Mouse (Mus musculus): Measurements from ENCODE around the gene Gla. TPM values are rescaled to one million over a fixed set of nuclear protein-coding genes. Genes with fewer than 3 reads are reported as not detected.

The Gla gene
- polyA plus RNA-seq (2012; rRNA removed; ENCODE audit: low replicate concordance) = 2.1 and 3.9 TPM in 2 replicates

GRCm38 (mm10) chrX:134600659-134601379 lies at the start of gene Gla, which contains the start of gene Hnrnph2:
TSS of gene Gla (minus strand) at chrX:134601125.
TSS of gene Hnrnph2 (plus strand) at chrX:134601179.

GRCm38 (mm10) chrX:134585103-134586002 lies 15.6 kb downstream of the Gla start, which contains the start of gene Rpl36a:
TSS of gene Rpl36a (plus strand) at chrX:134585654.

GRCm38 (mm10) chrX:134582888-134583669 lies 17.8 kb downstream of the Gla start, which contains the start of gene Btk:
TSS of gene Btk (minus strand) at chrX:134583570.

DNA sequence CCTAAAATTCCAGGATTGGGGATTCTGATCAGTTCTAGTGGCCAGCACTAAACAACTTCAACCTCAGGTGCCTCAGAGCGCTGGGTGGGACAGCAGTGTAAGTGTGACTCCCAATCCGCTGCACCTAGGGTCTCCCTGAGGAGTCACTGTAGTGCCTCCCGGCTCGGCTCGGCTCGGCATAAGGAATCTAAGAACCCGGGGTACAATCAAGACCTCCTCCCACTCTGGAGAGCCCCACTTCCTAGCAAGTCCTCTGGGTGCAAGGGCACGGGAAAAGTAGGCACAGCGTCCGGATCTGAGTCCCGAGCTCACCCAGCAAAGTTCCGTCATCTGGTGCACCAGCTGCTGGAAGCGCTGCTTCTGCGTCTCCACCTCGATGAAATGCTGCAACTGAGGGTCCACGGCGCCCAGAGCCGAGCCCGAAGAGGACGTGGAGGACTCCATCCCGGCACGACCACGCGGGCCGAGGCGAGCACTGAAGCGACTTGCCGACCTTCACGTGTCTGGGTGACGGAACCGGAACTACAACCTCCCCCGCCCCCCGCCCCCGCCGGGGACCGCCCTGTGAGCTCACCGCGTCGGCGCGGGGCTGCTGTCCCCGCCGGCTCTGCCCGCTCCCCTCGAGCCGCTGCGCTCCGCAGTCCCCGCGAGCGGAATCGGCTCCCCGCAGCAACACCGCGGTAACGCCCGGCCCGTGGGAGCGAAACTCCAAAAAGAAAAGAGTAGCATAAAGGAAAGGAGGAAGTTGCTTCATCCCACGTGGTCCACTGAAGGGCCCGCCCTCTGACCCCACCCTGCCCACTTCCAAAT lies 59.6 kb downstream of the Gla start, which contains the start of gene Timm8a1:
Gene Timm8a1 (minus strand): TSS at position 721 of the 810 bp plus-strand sequence.

Other genes starting within 250 kb of the Gla start
- 0.63 and 4.4 TPM in 2 replicates for gene Drp2, start 196.6 kb downstream of the Gla start, polyA plus RNA-seq (2012; rRNA removed; ENCODE audit: low replicate concordance)
- gene Taf7l, start 124.6 kb downstream of the Gla start, polyA plus RNA-seq (2012; rRNA removed; ENCODE audit: low replicate concordance) = not detected in 2 replicates
- gene Timm8a1, start 59.3 kb downstream of the Gla start, polyA plus RNA-seq (2012; rRNA removed; ENCODE audit: low replicate concordance) = 2.4 and 2.6 TPM in 2 replicates
- gene Btk, start 17.6 kb downstream of the Gla start, polyA plus RNA-seq (2012; rRNA removed; ENCODE audit: low replicate concordance) = 1.7 and 1.8 TPM in 2 replicates
- gene Rpl36a, start 15.5 kb downstream of the Gla start, polyA plus RNA-seq (2012; rRNA removed; ENCODE audit: low replicate concordance) = 115 and 206 TPM in 2 replicates
- gene Hnrnph2, start 54 bp upstream of the Gla start, polyA plus RNA-seq (2012; rRNA removed; ENCODE audit: low replicate concordance) = 14.2 and 19.2 TPM in 2 replicates
- 0.82 and 2.8 TPM in 2 replicates for gene Armcx4, start 85.4 kb upstream of the Gla start, polyA plus RNA-seq (2012; rRNA removed; ENCODE audit: low replicate concordance)
- gene Armcx1, start 116.8 kb upstream of the Gla start, polyA plus RNA-seq (2012; rRNA removed; ENCODE audit: low replicate concordance) = 6.5 and 9.5 TPM in 2 replicates
- 1.2 and 4.7 TPM in 2 replicates for gene Armcx6, start 150.3 kb upstream of the Gla start, polyA plus RNA-seq (2012; rRNA removed; ENCODE audit: low replicate concordance)
- 7.6 and 12.6 TPM in 2 replicates for gene Armcx3, start 155.5 kb upstream of the Gla start, polyA plus RNA-seq (2012; rRNA removed; ENCODE audit: low replicate concordance)
- gene Armcx2, start 208.1 kb upstream of the Gla start, polyA plus RNA-seq (2012; rRNA removed; ENCODE audit: low replicate concordance) = 8.5 and 39.0 TPM in 2 replicates

Measured in subcutaneous adipose tissue, adult 2 months (tissue).